In genomic region chr7:67444523-67444942, GRCm38 (mm10) we compare ENCODE assay signal across 7 mouse cellular contexts.
DNase-seq lines count a peak whose midpoint lies in the region; ATAC-seq lines count a peak whose summit lies in the region.

No protein-coding gene starts in this region.

- no peaks in the 10 kb centered on the region for H3K36me3 ChIP-seq in forebrain, embryonic 16.5 days (ENCODE audit: control insufficient read depth, insufficient read depth)
- no peaks in the 10 kb centered on the region for H3K36me3 ChIP-seq in limb, embryonic 15.5 days

- H3K4me2 ChIP-seq in forebrain, embryonic 16.5 days (ENCODE audit: low read length) = no peak overlapping the region
- no peak overlapping the region for H3K4me2 ChIP-seq in limb, embryonic 15.5 days

- no peak overlapping the region for H3K9ac ChIP-seq in forebrain, embryonic 16.5 days (replicated peaks; ENCODE audit: low read depth, low read length)
- H3K9ac ChIP-seq in limb, embryonic 15.5 days = no peak overlapping the region

- 0 out of 2 replicates have a peak, but pooled peaks have one; percentile 9 for ATAC-seq in forebrain, embryonic 16.5 days
- peak; percentile 56; the same call in 1 of the 2 replicates for ATAC-seq in limb, embryonic 15.5 days (ENCODE audit: insufficient number of reproducible peaks, low FRiP score, low TSS enrichment, low read depth)

- H3K4me3 ChIP-seq in forebrain, embryonic 16.5 days (replicated peaks; ENCODE audit: low read length) = no peak overlapping the region
- no peak overlapping the region for H3K4me3 ChIP-seq in limb, embryonic 15.5 days

- H3K4me1 ChIP-seq in forebrain, embryonic 16.5 days (replicated peaks; ENCODE audit: control insufficient read depth, insufficient read depth, low read length) = peaks cover 41% of the 10 kb centered on the region
- peaks cover 46% of the 10 kb centered on the region for H3K4me1 ChIP-seq in limb, embryonic 15.5 days

- 52% methylated on average over 3 of the region's 3 CpGs for WGBS in forebrain, embryonic 16.5 days
- 52% methylated on average over 3 of the region's 3 CpGs for WGBS in limb, embryonic 15.5 days

- no peak overlapping the region; the same call in 1 of the 2 replicates for H3K27ac ChIP-seq in forebrain, embryonic 16.5 days (ENCODE audit: low read length)
- H3K27ac ChIP-seq in limb, embryonic 15.5 days = no peak overlapping the region; the same call in 1 of the 2 replicates

- no peaks in the 10 kb centered on the region for H3K9me3 ChIP-seq in forebrain, embryonic 16.5 days (ENCODE audit: control insufficient read depth, low read length)
- no peaks in the 10 kb centered on the region for H3K9me3 ChIP-seq in limb, embryonic 15.5 days

- DNase-seq in right cerebral cortex, postnatal 10 days (ENCODE audit: low spot score in 2 of 2) = peak; percentile 37 to 42
- no peak for DNase-seq in right cerebral cortex, postnatal 36 days (ENCODE audit: low spot score in 2 of 2)
- DNase-seq in thymus, adult 18-20 months = peak; percentile 65 to 75
- DNase-seq in natural killer cell, adult 2 months (ENCODE audit: low spot score in 2 of 2) = no peak
- no peak for DNase-seq in right cerebral cortex, postnatal 25 days

- no peaks in the 10 kb centered on the region for H3K27me3 ChIP-seq in forebrain, embryonic 16.5 days (replicated peaks; ENCODE audit: control insufficient read depth, insufficient read depth, low read length)
- no peaks in the 10 kb centered on the region for H3K27me3 ChIP-seq in limb, embryonic 15.5 days

Comparison
In these comparisons a context has a peak if more than half of its experiments do, and no peak if none do; other contexts are left out.
1. DNase-seq: peak in right cerebral cortex, postnatal 10 days (2 of 2) and thymus, adult 18-20 months (2 of 2); none in right cerebral cortex, postnatal 36 days (0 of 2), natural killer cell, adult 2 months (0 of 2) and right cerebral cortex, postnatal 25 days (single experiment).